Mouse (Mus musculus) ES-CJ7 (cell line): ENCODE measurements around the gene Hnrnpa2b1.

Experiments
- DNase-seq: peaks from one replicate; pipeline ENCODE4 v3.0.0; 2011; ENCODE audit warnings: low read depth, low spot score

Gene Hnrnpa2b1

DNA sequence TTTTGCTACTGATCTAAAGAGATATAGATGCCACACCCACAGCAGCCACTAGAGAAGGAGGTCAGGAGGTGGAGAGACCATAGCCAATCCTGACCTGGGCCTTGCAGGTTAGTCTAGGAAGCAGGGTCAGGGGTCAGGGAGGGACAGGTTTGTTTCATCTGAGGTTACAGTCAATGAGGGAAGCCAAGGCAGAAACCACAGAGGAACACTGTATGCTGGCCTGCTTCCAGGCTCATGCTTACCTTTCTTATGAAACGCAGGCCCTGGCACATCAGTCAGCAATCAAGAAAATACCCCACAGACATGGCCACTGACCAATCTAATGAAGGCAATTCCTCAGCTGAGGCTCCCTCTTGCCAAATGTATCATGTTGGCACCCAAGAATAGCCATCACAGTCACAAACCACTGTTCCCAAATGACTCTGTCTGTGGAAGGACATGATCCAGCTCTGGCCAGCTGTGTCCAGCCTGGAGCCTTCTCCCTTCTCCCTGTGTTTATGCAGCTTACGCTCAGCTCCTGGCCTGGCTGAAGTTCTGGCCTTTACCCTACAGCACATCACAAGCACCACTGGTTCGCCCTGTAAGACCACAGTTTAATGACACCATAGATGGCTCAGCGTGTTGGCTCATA is 52.3 kb downstream of the Hnrnpa2b1 start:
- no peak for DNase-seq

- no peak for DNase-seq
Observed at GRCm38 (mm10) chr6:51416433-51416832, 53.3 kb downstream of the Hnrnpa2b1 start.
